Mouse (Mus musculus): ENCODE results near the gene Tmco5.

DNA sequence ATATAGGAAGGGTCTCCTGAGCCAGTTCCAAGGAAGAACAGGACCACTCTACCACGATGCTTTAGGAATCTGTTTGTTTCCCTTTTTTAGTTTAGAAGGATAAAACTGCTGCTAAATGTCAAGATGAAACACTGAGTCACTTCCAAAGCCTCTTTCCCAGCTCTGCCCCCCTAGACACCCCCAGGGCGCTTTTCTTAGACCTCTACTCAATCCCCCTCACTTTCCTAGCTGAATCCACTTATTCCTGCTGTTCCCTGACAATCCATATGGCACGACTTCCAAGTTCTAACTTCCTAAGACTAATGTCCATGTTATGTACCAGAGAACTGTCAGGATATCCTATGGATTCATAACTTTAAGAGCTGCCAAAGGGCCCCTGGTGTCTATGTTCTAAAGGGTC, 40.1 kb downstream of the Tmco5 start:
- TF ChIP-seq CTCF (IDR thresholded peaks at IDR 0.05; ENCODE audit: borderline replicate concordance, insufficient read depth, low read length): no peak
- no peak for TF ChIP-seq POLR2A (IDR thresholded peaks at IDR 0.05; ENCODE audit: low read depth, low read length)

All from embryonic fibroblast, embryonic 13.5 days (primary cell).